Mouse (Mus musculus) hindbrain, embryonic 10.5 days (tissue): ENCODE measurements around the gene Phb. TPM values are rescaled to one million over a fixed set of nuclear protein-coding genes. Genes with fewer than 3 reads are reported as not detected.

Source experiments
- DNase-seq: peaks from one replicate; pipeline ENCODE4 v3.0.0-alpha.2; 2017; ENCODE audit warnings: low spot score
- H3K27ac ChIP-seq: fragments of 300-500 bp; sonication (generic); 2 replicates; pipeline ENCODE4 v1.5.1; 2016; ENCODE audit warnings: mild to moderate bottlenecking, moderate library complexity
- H3K27me3 ChIP-seq: fragments of 300-500 bp; sonication (generic); 2 replicates; pipeline ENCODE4 v1.6.1; 2016; ENCODE audit warnings: mild to moderate bottlenecking; ENCODE audit not compliant: poor library complexity, insufficient read depth, severe bottlenecking
- H3K36me3 ChIP-seq: fragments of 300-500 bp; sonication (generic); 2 replicates; pipeline ENCODE4 v1.6.1; 2016; ENCODE audit warnings: mild to moderate bottlenecking, moderate library complexity
- H3K4me1 ChIP-seq: fragments of 300-500 bp; sonication (generic); replicated peaks from 2 replicates; pipeline ENCODE4 v1.6.1; 2016; ENCODE audit warnings: mild to moderate bottlenecking
- H3K4me3 ChIP-seq: fragments of 300-500 bp; sonication (generic); 2 replicates; pipeline ENCODE4 v1.5.1; 2016; ENCODE audit warnings: mild to moderate bottlenecking, moderate library complexity
- H3K9me3 ChIP-seq: fragments of 300-500 bp; sonication (generic); 2 replicates; pipeline ENCODE4 v1.6.1; 2016; ENCODE audit warnings: mild to moderate bottlenecking, moderate library complexity
- WGBS: fragments of 180-500 bp; shearing (Covaris S2); methylation state at CpG from one replicate; pipeline ENCODE4 v1.1.7; 2016; 5-methylcytosine and 5-hydroxymethylcytosine counted together
- polyA plus RNA-seq: library from polyadenylated mRNA; unstranded; fragments of >200 nt; fragmentation: Nextera tagmentation; extraction: Ambion mirVana; gene quantifications from 2 replicates; pipeline ENCODE4 v1.2.1, GENCODE M21; 2016

Phb gene
- polyA plus RNA-seq, 1 experiment from 2014 or later, result 222 TPM

DNA sequence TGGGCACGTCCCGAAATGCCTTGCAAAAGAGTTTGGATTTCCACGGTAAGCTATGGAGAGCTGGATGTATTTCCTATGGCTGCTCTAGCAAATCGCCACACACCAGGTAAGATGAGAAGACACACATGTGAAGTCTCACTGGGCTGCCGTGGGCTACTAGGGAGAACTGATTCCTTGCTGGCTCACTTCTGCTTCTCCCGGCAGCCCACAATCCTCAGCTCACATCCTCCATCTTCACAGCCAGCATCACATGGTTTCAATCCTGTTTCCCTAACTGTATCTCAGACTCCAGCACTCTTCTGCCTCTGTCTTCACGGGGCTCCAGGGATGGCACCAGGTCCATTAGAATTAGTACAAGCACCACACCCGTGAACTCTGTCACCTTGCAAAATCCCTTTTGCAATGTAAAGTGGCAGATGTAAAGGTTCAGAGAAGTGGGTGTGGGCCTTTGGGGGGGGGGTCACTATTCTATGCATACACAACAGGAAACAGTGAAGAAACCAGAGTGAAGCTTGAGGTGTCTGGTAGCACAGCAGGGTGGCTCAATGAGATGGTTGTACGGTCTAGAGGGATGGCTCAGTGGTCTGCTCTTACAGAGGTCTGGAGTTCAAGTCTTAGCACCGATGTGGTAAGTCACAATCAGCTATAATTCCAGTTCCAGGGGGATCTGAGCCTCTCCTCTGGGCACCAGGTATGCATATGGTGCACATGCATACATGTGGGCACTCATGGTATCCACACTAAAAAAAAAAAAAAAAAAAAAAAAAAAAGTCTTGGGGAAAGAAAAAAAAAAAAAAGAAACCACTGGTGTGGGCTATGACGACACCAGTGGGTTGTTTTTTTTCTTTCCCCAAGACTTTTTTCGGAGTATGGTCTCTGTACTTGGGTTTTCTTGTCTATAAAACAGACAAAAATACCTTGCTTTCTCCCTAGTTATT, 37.5 kb downstream of the Phb start:
- DNase-seq, result no peak
- Histone ChIP-seq H3K9me3 (no peaks in the 10 kb centered on the region), H3K4me1 (0 out of 2 replicates have a peak, but pooled peaks cover 6% of the 10 kb centered on the region), H3K4me3 (no peak overlapping the region), H3K36me3 (no peaks in the 10 kb centered on the region), H3K27ac (no peak overlapping the region), H3K27me3 (no peaks in the 10 kb centered on the region)
- WGBS, result 91% methylated on average over 12 of the region's 12 CpGs

DNA sequence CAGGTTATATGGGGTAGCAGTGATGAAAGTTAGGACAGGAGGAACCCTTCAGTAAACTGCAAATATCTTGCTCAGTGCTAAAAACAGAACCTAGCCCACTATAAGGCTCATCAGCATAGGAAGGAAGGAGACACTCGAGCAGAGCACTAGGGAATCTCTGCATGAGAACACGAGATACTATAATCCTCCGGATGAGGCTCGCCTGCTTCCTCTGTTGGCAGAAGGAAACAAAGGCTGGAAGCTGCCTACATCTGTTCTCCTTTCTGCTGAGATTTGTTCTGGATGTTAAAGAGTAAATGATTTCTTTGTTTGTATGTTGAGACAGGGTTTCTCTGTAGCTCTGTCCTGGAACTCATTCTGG, 38.2 kb downstream of the Phb start:
- H3K36me3 ChIP-seq, result no peaks in the 10 kb centered on the region
- 0 out of 2 replicates have a peak, but pooled peaks cover 6% of the 10 kb centered on the region for H3K4me1 ChIP-seq
- no peak overlapping the region for H3K27ac ChIP-seq
- no peak overlapping the region for H3K4me3 ChIP-seq
- no peak for DNase-seq
- WGBS, result 60% methylated on average over 4 of the region's 4 CpGs
- H3K9me3 ChIP-seq, result no peaks in the 10 kb centered on the region
- H3K27me3 ChIP-seq, result no peaks in the 10 kb centered on the region

DNA sequence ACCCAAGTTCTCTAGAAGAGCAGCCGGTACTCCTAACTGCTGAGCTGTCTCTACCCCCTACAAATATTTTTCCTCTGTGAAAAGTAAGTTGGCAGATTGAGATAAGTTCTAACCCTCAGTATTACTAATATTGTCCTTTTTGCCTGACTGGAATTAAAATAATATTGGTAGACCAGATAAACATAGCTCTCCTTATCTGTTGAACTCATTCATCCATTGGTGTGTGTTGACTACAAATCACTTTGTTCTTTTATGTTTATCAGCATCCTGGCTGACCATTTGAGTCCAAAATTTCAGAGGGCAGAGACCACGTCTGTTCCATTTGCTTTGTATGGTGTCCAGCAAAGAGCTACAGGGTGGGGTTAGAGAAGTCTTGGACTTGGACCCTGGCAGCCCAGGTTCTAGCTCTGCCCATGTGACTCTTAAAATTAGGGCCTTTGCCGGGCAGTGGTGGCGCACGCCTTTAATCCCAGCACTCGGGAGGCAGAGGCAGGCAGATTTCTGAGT, 42.8 kb downstream of the Phb start:
- DNase-seq, result no peak
- H3K4me3 ChIP-seq, result no peak overlapping the region
- H3K36me3 ChIP-seq, result no peaks in the 10 kb centered on the region
- peaks cover 26% of the 10 kb centered on the region for H3K4me1 ChIP-seq
- 92% methylated on average over 6 of the region's 6 CpGs for WGBS
- H3K27ac ChIP-seq, result no peak overlapping the region
- H3K27me3 ChIP-seq, result no peaks in the 10 kb centered on the region
- no peaks in the 10 kb centered on the region for H3K9me3 ChIP-seq

DNA sequence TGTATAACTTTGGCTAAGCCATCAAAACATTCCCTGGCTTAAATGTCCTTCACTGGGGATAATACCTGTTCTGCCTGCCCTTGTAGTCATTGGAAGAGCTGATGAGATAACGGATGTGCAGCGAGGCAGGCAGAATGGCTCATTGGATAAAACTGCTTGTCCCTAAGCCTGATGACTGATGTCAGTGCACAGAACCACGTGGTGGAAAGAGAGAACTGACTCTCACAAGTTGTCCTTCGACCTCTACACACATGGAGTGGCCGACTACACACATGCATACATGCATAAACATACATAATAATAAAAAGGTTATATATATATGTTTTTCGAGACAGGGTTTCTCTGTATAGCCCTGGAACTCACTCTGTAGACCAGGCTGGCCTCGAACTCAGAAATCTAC, 43.7 kb downstream of the Phb start:
- DNase-seq, result no peak
- WGBS, result 82% methylated on average over 7 of the region's 7 CpGs

DNA sequence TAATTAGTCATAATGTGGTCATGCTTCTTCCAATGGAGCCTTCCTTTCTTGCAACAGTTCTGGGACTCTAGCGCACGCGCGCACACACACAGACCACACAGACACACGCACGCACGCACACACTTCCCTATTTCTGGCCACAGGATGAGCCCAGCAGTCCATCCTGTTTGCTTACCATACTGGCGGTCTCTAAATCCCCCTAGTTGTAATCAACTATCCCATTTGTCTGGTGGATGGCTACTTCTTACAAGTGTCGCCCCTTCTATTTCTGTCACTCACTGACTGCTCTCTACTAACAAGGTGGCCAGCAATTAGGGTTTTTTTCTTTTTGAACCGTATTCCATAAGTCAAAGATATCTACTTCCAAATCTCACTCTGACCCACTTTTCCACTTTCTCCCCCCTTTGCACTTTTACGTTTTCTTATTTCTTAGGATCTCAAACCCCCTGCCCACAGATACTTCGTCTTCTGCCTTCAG, 45.4 kb downstream of the Phb start:
- H3K36me3 ChIP-seq, result no peaks in the 10 kb centered on the region
- H3K4me1 ChIP-seq, result peaks cover 45% of the 10 kb centered on the region
- H3K27me3 ChIP-seq, result no peaks in the 10 kb centered on the region
- no peak for DNase-seq
- H3K27ac ChIP-seq, result peak overlapping the region; percentile 98
- peak overlapping the region; percentile 97 for H3K4me3 ChIP-seq
- H3K9me3 ChIP-seq, result no peaks in the 10 kb centered on the region
- WGBS, result 41% methylated on average over 12 of the region's 12 CpGs

More for the DNA sequence above, 43.7 kb downstream of the Phb start:
- Histone ChIP-seq H3K4me3 (no peak overlapping the region), H3K27ac (no peak overlapping the region), H3K4me1 (peaks cover 35% of the 10 kb centered on the region), H3K9me3 (no peaks in the 10 kb centered on the region), H3K27me3 (no peaks in the 10 kb centered on the region), H3K36me3 (no peaks in the 10 kb centered on the region)

DNA sequence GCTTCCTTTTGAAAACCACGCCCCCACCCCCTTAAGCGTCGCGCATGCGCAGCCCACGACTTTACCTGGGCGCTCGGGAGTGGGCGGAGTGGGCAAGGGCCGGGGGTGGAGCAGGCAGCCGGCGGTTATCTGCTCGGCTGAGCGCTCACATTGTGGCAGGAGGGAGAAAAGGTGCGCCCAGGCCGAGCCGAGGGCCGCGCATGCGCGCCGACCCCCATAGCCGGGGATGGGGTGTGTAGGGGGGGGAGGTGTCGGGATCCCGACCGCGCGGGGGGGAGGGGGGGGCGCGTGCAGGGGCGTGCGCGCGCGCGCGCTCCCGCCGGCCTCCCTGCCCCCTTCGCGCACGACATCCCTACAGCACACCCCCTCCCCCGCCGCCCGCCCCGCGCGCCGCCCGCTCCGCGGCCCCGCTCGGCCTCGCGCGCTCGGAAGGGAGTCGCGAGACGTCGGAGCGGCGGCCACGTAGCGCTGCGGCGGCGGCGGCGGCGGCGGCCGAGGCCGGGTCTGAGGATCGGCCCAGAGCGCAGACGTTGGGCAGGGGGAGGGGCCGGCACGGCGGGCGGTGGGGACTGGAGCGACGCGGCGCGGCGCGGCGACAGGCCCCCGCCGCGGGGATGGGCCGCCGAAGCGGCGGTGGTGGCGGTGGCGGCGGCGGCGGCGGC, 45.9 kb downstream of the Phb start, which contains the start of gene Zfp652:
Gene Zfp652 (plus strand): TSS at position 111 of the 662 bp plus-strand sequence.
- Histone ChIP-seq H3K27me3 (no peaks in the 10 kb centered on the region), H3K36me3 (no peaks in the 10 kb centered on the region), H3K27ac (peak within 1 kb of the TSS; percentile 98), H3K9me3 (no peaks in the 10 kb centered on the region), H3K4me3 (peak within 1 kb of the TSS; percentile 97), H3K4me1 (peaks cover 44% of the 10 kb centered on the region)
- peak; percentile 90 for DNase-seq
- WGBS, result under 1% methylated on average over 85 of the region's 103 CpGs

DNA sequence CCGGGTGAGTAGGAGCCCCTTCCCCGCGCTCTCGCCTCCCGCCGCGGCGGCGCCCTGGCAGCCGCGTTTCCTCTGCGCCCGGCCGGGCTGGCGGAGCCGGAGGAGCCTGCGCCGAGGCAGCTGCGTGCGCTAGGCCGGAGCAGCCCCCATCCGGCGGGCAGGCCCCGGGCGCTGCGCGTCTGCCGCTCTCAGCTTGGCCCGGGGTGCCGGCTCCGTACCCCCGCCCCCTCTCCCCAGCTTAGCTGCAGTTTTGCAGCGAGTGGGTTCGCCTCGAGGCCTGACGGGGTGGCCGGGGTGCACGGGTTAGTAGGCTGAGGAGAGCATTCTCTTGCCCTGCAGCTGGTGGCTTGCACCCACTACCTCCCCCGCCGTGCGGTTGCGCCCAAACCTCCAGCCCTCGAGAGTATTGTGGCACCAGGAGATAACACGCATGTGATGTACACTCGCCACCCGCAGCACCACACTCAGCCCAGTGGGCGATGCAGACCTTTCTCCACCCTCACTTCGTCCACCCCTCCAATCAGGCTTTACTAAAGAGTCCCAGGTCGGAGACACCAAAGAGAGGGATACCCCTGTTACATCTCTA, 46.6 kb downstream of the Phb start:
- H3K36me3 ChIP-seq, result no peaks in the 10 kb centered on the region
- H3K4me3 ChIP-seq, result peak overlapping the region; percentile 97
- peak; percentile 60 for DNase-seq
- peaks cover 38% of the 10 kb centered on the region for H3K4me1 ChIP-seq
- H3K27me3 ChIP-seq, result no peaks in the 10 kb centered on the region
- under 1% methylated on average over 49 of the region's 49 CpGs for WGBS
- peak overlapping the region; percentile 98 for H3K27ac ChIP-seq
- H3K9me3 ChIP-seq, result no peaks in the 10 kb centered on the region

DNA sequence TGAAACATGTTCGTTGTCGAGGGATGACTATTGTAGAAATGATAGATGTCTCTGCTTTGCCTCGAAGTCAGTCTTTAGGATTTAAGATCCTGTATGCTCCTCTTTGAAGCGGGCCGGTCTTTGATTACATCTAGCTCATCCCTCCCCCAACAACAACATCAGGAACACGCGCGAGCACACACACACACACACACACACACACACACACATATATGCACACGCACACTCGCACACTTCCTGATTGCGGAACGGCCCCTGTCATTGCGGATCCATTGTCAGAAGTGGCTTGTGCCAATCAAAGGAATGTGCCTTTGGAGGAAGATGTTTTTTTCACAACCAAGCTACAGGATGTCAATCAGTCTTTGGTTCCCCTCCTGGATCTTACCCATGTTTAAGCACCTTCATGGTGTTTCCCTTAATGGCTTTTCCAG, 47.1 kb downstream of the Phb start:
- peak overlapping the region; percentile 98 for H3K27ac ChIP-seq
- under 1% methylated on average over 13 of the region's 13 CpGs for WGBS
- H3K4me3 ChIP-seq, result peak overlapping the region; percentile 97
- H3K4me1 ChIP-seq, result peaks cover 38% of the 10 kb centered on the region
- H3K9me3 ChIP-seq, result no peaks in the 10 kb centered on the region
- H3K36me3 ChIP-seq, result no peaks in the 10 kb centered on the region
- no peaks in the 10 kb centered on the region for H3K27me3 ChIP-seq
- DNase-seq, result peak; percentile 24

DNA sequence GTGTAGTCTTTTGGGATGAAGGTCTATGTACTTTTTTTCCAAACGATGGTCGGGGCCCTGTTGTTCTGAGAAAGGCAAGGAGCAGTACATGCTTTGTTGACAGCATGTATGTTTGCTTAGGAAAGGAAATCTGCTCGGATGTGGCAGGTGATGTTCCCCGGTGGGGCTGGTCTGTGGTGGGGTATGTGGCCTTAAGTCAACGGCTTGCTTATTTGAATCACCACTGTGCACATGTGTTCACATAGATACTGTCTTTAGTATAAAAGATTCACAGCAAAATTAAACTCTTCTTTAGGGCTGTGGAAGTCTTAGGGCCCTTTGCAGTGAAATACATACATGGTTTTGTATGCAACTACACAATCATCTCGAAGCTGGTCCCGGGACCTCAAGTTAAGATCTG, 47.7 kb downstream of the Phb start:
- H3K4me3 ChIP-seq, result peak overlapping the region; percentile 97
- 49% methylated on average over 7 of the region's 7 CpGs for WGBS
- no peak overlapping the region for H3K27ac ChIP-seq
- H3K27me3 ChIP-seq, result no peaks in the 10 kb centered on the region
- H3K36me3 ChIP-seq, result no peaks in the 10 kb centered on the region
- H3K4me1 ChIP-seq, result peaks cover 38% of the 10 kb centered on the region
- no peaks in the 10 kb centered on the region for H3K9me3 ChIP-seq
- DNase-seq, result no peak

DNA sequence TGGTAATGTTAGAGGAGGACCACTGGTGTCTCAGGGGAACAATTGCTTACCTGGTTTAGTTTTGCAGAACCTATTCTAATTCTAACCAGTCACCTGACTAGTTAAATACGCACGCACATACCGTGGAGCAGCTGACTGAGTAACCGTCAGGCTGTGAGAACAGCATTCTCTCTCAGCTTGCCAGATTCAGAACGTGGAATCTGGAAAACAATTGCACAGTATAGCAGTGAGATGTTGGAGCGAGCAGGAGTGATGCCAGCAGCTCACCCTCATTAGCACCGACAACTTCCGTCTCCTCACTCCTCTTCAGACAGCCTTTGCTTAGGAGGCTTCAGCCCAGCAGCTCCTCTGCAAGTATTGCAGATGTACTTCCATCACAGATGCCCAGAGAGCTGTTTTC, 49.4 kb downstream of the Phb start:
- 78% methylated on average over 8 of the region's 8 CpGs for WGBS
- H3K4me3 ChIP-seq, result no peak overlapping the region

DNA sequence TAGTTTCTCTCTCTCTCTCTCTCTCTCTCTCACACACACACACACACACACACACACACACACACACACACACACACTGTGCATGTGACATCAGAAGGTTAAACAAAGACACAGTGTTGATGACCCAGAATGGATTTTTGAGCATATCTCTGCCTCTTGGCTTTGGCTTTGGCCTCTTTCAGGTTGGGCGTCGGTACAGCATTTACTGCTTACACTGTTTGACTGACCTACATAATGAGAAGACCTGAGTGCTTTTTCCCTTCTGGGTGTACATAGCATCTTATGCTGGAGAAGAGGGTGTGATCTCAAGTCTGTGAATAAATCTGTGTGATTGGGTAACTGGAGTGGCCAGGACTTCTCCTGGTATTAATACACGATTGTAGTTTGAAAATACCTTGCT, 52.6 kb downstream of the Phb start:
- Histone ChIP-seq H3K4me1 (peaks cover 20% of the 10 kb centered on the region), H3K9me3 (no peaks in the 10 kb centered on the region), H3K27ac (no peak overlapping the region), H3K4me3 (no peak overlapping the region), H3K27me3 (no peaks in the 10 kb centered on the region), H3K36me3 (no peaks in the 10 kb centered on the region)
- no peak for DNase-seq
- WGBS, result 92% methylated on average over 3 of the region's 3 CpGs

More for the DNA sequence above, 49.4 kb downstream of the Phb start:
- Histone ChIP-seq H3K27ac (no peak overlapping the region), H3K27me3 (no peaks in the 10 kb centered on the region), H3K4me1 (peaks cover 38% of the 10 kb centered on the region), H3K9me3 (no peaks in the 10 kb centered on the region), H3K36me3 (no peaks in the 10 kb centered on the region)
- no peak for DNase-seq

DNA sequence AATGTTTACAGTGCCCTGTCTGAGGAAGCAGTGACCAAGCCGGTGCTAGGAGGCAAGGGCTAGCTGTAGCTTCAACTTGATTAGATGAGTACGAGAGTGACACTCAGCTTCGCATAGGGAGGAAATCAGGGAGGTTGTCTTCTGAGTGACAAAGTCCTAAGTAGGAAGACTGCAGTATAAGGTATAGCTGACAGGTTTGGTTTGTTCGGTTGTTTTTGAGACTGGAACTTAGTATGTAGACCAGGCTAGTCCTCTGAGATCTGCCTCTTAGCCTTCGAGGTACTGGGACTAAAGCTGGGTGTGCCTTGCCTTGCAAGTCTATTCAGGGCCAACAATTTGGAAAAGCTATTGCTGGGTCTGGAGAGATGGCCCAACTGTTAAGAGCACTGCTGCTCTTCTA, 56.5 kb downstream of the Phb start, which contains the start of gene B130006D01Rik:
Gene B130006D01Rik (plus strand): TSS at position 301 of the 400 bp plus-strand sequence.
- no peaks in the 10 kb centered on the region for H3K4me1 ChIP-seq
- no peak for DNase-seq
- no peaks in the 10 kb centered on the region for H3K36me3 ChIP-seq
- no peaks in the 10 kb centered on the region for H3K9me3 ChIP-seq
- 96% methylated on average over 5 of the region's 5 CpGs for WGBS
- H3K27me3 ChIP-seq, result no peaks in the 10 kb centered on the region
- no peak within 1 kb of the TSS for H3K4me3 ChIP-seq
- no peak within 1 kb of the TSS for H3K27ac ChIP-seq
